Mouse (Mus musculus) kidney, embryonic 14.5 days (tissue): ENCODE results near the gene Myo1c. TPM values are rescaled to one million over a fixed set of nuclear protein-coding genes. Genes with fewer than 3 reads are reported as not detected.

Source experiments
- ATAC-seq: fragments of 200-750 bp; cut with Nextera tagmentation; 2 replicates; pipeline ENCODE4 v1.8.0; 2017; ENCODE audit warnings: moderate number of reproducible peaks, mild to moderate bottlenecking, moderate TSS enrichment, moderate library complexity; ENCODE audit not compliant: low FRiP score, low TSS enrichment
- H3K27ac ChIP-seq: fragments of 300-500 bp; sonication (generic); 2 replicates; pipeline ENCODE4 v1.5.1; 2014; ENCODE audit warnings: low read depth, mild to moderate bottlenecking, low read length, moderate library complexity, mixed read lengths
- H3K27me3 ChIP-seq: fragments of 300-500 bp; sonication (generic); 2 replicates; pipeline ENCODE4 v1.6.1; 2014; ENCODE audit warnings: mild to moderate bottlenecking, low read length; ENCODE audit not compliant: control insufficient read depth, insufficient read depth
- H3K36me3 ChIP-seq: fragments of 300-500 bp; sonication (generic); 2 replicates; pipeline ENCODE4 v1.6.1; 2014; ENCODE audit warnings: low read length, mixed read lengths; ENCODE audit not compliant: control insufficient read depth, insufficient read depth
- H3K4me1 ChIP-seq: fragments of 300-500 bp; sonication (generic); 2 replicates; pipeline ENCODE4 v1.6.1; 2014; ENCODE audit warnings: low read length, mixed read lengths; ENCODE audit not compliant: control insufficient read depth, insufficient read depth
- H3K4me2 ChIP-seq: fragments of 300-500 bp; sonication (generic); replicated peaks from 2 replicates; pipeline ENCODE4 v1.6.1; 2014; ENCODE audit warnings: low read depth, mild to moderate bottlenecking, low read length
- H3K4me3 ChIP-seq: fragments of 300-500 bp; sonication (generic); 2 replicates; pipeline ENCODE4 v1.5.1; 2014; ENCODE audit warnings: mild to moderate bottlenecking, low read length
- H3K9ac ChIP-seq: fragments of 300-500 bp; sonication (generic); 2 replicates; pipeline ENCODE4 v1.6.1; 2014; ENCODE audit warnings: low read depth, mild to moderate bottlenecking, low read length, moderate library complexity
- H3K9me3 ChIP-seq: fragments of 300-500 bp; sonication (generic); 2 replicates; pipeline ENCODE4 v1.6.1; 2016; ENCODE audit warnings: low read length; ENCODE audit not compliant: control insufficient read depth
- WGBS: fragments of 180-500 bp; shearing (Covaris S2); extraction: QIAGEN DNeasy Blood & Tissue Kit; methylation state at CpG from one replicate; pipeline ENCODE4 v1.1.7; 2014; 5-methylcytosine and 5-hydroxymethylcytosine counted together
- polyA plus RNA-seq: library from polyadenylated mRNA; unstranded; fragments of >200 nt; fragmentation: Nextera tagmentation; extraction: Ambion mirVana; gene quantifications from 2 replicates; pipeline ENCODE4 v1.2.1, GENCODE M21; 2014

Myo1c gene
- polyA plus RNA-seq, 1 experiment from 2014 or later, result 32.0 TPM

GRCm38 (mm10) chr11:75652222-75652941, 2.1 kb downstream of the Myo1c start:
- H3K4me1 ChIP-seq, result peaks cover 35% of the 10 kb centered on the region
- peak overlapping the region; percentile 80 for H3K9ac ChIP-seq
- H3K27me3 ChIP-seq, result no peaks in the 10 kb centered on the region
- peaks cover 3% of the 10 kb centered on the region for H3K36me3 ChIP-seq
- peak overlapping the region; percentile 92; the same call in 1 of the 2 replicates for H3K27ac ChIP-seq
- 17% methylated on average over 20 of the region's 20 CpGs for WGBS
- no peaks in the 10 kb centered on the region for H3K9me3 ChIP-seq
- peak overlapping the region; percentile 93 for H3K4me2 ChIP-seq
- H3K4me3 ChIP-seq, result peak overlapping the region; percentile 73
- ATAC-seq, result no peak

- ATAC-seq, result no peak
- H3K27ac ChIP-seq, result peak overlapping the region; percentile 77
- H3K9ac ChIP-seq, result peak overlapping the region; percentile 62; the same call in 1 of the 2 replicates
- H3K36me3 ChIP-seq, result peaks cover 5% of the 10 kb centered on the region
- no peaks in the 10 kb centered on the region for H3K27me3 ChIP-seq
- WGBS, result 29% methylated on average over 14 of the region's 14 CpGs
- H3K4me3 ChIP-seq, result peak overlapping the region; percentile 52
- H3K4me2 ChIP-seq, result peak overlapping the region; percentile 93
- H3K4me1 ChIP-seq, result peaks cover 35% of the 10 kb centered on the region
- no peaks in the 10 kb centered on the region for H3K9me3 ChIP-seq
Measured at GRCm38 (mm10) chr11:75652942-75653684, 2.8 kb downstream of the Myo1c start.

GRCm38 (mm10) chr11:75653781-75654470, 3.6 kb downstream of the Myo1c start:
- H3K4me3 ChIP-seq, result peak overlapping the region; percentile 52
- H3K4me2 ChIP-seq, result peak overlapping the region; percentile 84
- peaks cover 8% of the 10 kb centered on the region for H3K36me3 ChIP-seq
- H3K9ac ChIP-seq, result peak overlapping the region; percentile 62
- WGBS, result 1% methylated on average over 41 of the region's 45 CpGs
- H3K9me3 ChIP-seq, result no peaks in the 10 kb centered on the region
- H3K4me1 ChIP-seq, result peaks cover 35% of the 10 kb centered on the region
- H3K27ac ChIP-seq, result peak overlapping the region; percentile 77
- no peaks in the 10 kb centered on the region for H3K27me3 ChIP-seq
- peak; percentile 64 for ATAC-seq

- Histone ChIP-seq H3K9me3 (no peaks in the 10 kb centered on the region), H3K27ac (peak overlapping the region; percentile 42; the same call in 1 of the 2 replicates)
Measured at GRCm38 (mm10) chr11:75654471-75655390, 4.4 kb downstream of the Myo1c start.

GRCm38 (mm10) chr11:75655621-75656545, 5.6 kb downstream of the Myo1c start:
- peak overlapping the region; percentile 57 for H3K4me3 ChIP-seq
- no peaks in the 10 kb centered on the region for H3K9me3 ChIP-seq
- H3K9ac ChIP-seq, result peak overlapping the region; percentile 68
- peak overlapping the region; percentile 61 for H3K27ac ChIP-seq
- H3K4me2 ChIP-seq, result peak overlapping the region; percentile 83
- 1% methylated on average over 78 of the region's 78 CpGs for WGBS
- peaks cover 19% of the 10 kb centered on the region for H3K36me3 ChIP-seq
- H3K27me3 ChIP-seq, result no peaks in the 10 kb centered on the region
- peak; percentile 39 for ATAC-seq
- H3K4me1 ChIP-seq, result peaks cover 35% of the 10 kb centered on the region

More at GRCm38 (mm10) chr11:75654471-75655390, 4.4 kb downstream of the Myo1c start:
- Histone ChIP-seq H3K4me3 (peak overlapping the region; percentile 57), H3K4me1 (peaks cover 35% of the 10 kb centered on the region), H3K27me3 (no peaks in the 10 kb centered on the region), H3K4me2 (peak overlapping the region; percentile 84), H3K9ac (peak overlapping the region; percentile 68; the same call in 1 of the 2 replicates), H3K36me3 (peaks cover 10% of the 10 kb centered on the region)
- 43% methylated on average over 25 of the region's 25 CpGs for WGBS
- 0 out of 2 replicates have a peak, but pooled peaks have one; percentile 1 for ATAC-seq

GRCm38 (mm10) chr11:75656621-75657590, 6.6 kb downstream of the Myo1c start:
- H3K27ac ChIP-seq, result no peak overlapping the region
- H3K4me2 ChIP-seq, result peak overlapping the region; percentile 83
- peaks cover 35% of the 10 kb centered on the region for H3K4me1 ChIP-seq
- peak overlapping the region; percentile 57 for H3K4me3 ChIP-seq
- ATAC-seq, result no peak
- H3K27me3 ChIP-seq, result no peaks in the 10 kb centered on the region
- peak overlapping the region; percentile 68; the same call in 1 of the 2 replicates for H3K9ac ChIP-seq
- 59% methylated on average over 19 of the region's 20 CpGs for WGBS
- H3K36me3 ChIP-seq, result peaks cover 29% of the 10 kb centered on the region
- H3K9me3 ChIP-seq, result no peaks in the 10 kb centered on the region

- no peaks in the 10 kb centered on the region for H3K9me3 ChIP-seq
- no peak for ATAC-seq
- peaks cover 37% of the 10 kb centered on the region for H3K36me3 ChIP-seq
- H3K4me1 ChIP-seq, result peaks cover 27% of the 10 kb centered on the region
- no peak overlapping the region for H3K4me3 ChIP-seq
- no peak overlapping the region for H3K9ac ChIP-seq
- H3K27me3 ChIP-seq, result no peaks in the 10 kb centered on the region
- no peak overlapping the region for H3K4me2 ChIP-seq
- no peak overlapping the region for H3K27ac ChIP-seq
Measured at GRCm38 (mm10) chr11:75657841-75658240, 7.5 kb downstream of the Myo1c start.
